Mouse (Mus musculus) G1E (cell line): ENCODE measurements around the gene Mlip. TPM values are rescaled to one million over a fixed set of nuclear protein-coding genes. Genes with fewer than 3 reads are reported as not detected.

Experiments
- ATAC-seq: 2 replicates; pipeline ENCODE4 v1.8.0; 2016; ENCODE audit warnings: mild to moderate bottlenecking; ENCODE audit not compliant: insufficient number of reproducible peaks, poor library complexity, low FRiP score, severe bottlenecking; ENCODE audit errors: extremely low read depth
- DNase-seq: peaks from one replicate; pipeline ENCODE4 v3.0.0; 2012; ENCODE audit warnings: low spot score
- H3K27me3 ChIP-seq: 2 replicates; pipeline ENCODE4 v1.6.1; 2012; ENCODE audit warnings: mild to moderate bottlenecking, low read length, inconsistent platforms; ENCODE audit not compliant: insufficient read depth
- H3K36me3 ChIP-seq: replicated peaks from 2 replicates; pipeline ENCODE3; 2012; ENCODE audit warnings: mild to moderate bottlenecking, inconsistent platforms
- H3K4me1 ChIP-seq: 2 replicates; pipeline ENCODE4 v1.6.1; 2012; ENCODE audit warnings: low read depth, low read length, inconsistent platforms, mixed read lengths; ENCODE audit not compliant: insufficient read depth
- H3K4me3 ChIP-seq: 2 replicates; pipeline ENCODE4 v1.5.1; 2012; ENCODE audit warnings: low read depth, mild to moderate bottlenecking, inconsistent platforms, low read length, moderate library complexity, mixed read lengths
- H3K9me3 ChIP-seq: replicated peaks from 2 replicates; pipeline ENCODE4 v1.6.1; 2012; ENCODE audit warnings: inconsistent platforms
- CTCF ChIP-seq: IDR thresholded peaks from 2 replicates; pipeline ENCODE4 v1.5.1; 2012; ENCODE audit warnings: low read depth, low read length, inconsistent platforms, mixed read lengths
- GATA1 ChIP-seq: IDR thresholded peaks from 2 replicates; pipeline ENCODE4 v1.6.1; 2012; ENCODE audit warnings: borderline replicate concordance, low read length, inconsistent platforms, mixed read lengths
- GATA2 ChIP-seq: IDR thresholded peaks from 2 replicates; pipeline ENCODE4 v1.6.1; 2012; ENCODE audit warnings: low read depth, low read length, inconsistent platforms, borderline replicate concordance
- POLR2AphosphoS5 ChIP-seq: IDR thresholded peaks from 2 replicates; pipeline ENCODE4 v1.6.1; 2012; ENCODE audit warnings: low read depth, low read length, inconsistent platforms; ENCODE audit not compliant: insufficient replicate concordance
- TAL1 ChIP-seq: conservative IDR thresholded peaks from 2 replicates; pipeline ENCODE4 v1.6.1; 2012; ENCODE audit warnings: low read depth, low read length, inconsistent platforms, mixed read lengths
- polyA plus RNA-seq: library from polyadenylated mRNA; stranded (reverse); fragments of >175 nt; gene quantifications from 2 replicates; pipeline ENCODE4 v1.2.3, GENCODE M21; 2012
- total RNA-seq, 2 experiments: library from RNA; stranded (forward) in 1 of 2; stranded (reverse) in 1 of 2; fragments of 200-1000 nt in 1 of 2; fragments of >200 nt in 1 of 2; fragmentation: Nextera tagmentation in 1 of 2; gene quantifications; 2 replicates each; pipeline ENCODE4 v1.2.3; 2014 to 2017

The Mlip gene
- total and polyA plus RNA-seq, 3 experiments: 0.16 TPM; not detected in 2

DNA sequence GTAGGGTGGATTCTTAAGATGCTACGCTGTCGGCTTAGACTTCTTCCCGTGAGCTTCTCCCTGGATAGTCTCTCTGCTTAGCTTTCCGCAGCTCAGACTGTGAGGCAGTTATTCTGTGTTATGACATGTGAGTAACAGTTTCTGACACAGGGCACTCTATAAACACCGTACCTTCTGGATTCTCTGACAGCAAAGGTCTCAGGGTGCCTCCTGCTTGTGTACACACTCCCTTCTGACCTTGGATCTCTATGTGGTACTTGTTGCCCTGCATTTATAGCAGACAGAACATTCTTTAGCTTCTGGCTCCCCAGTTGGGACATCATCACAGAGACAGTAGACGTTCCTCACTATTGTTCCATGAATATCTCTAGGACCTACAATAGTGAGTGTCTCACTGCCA, 94.5 kb downstream of the Mlip start:
- no peaks in the 10 kb centered on the region for H3K27me3 ChIP-seq
- DNase-seq (no peak), ATAC-seq (no peak)

GRCm38 (mm10) chr9:77254514-77254913, 98.3 kb downstream of the Mlip start:
- Histone ChIP-seq H3K27me3 (no peaks in the 10 kb centered on the region), H3K9me3 (peaks cover 6% of the 10 kb centered on the region)
- TF ChIP-seq POLR2AphosphoS5 (no peak), GATA1 (no peak), TAL1 (no peak), CTCF (no peak), GATA2 (no peak)

More for the DNA sequence above, 94.5 kb downstream of the Mlip start:
- no peaks in the 10 kb centered on the region for H3K4me1 ChIP-seq
- H3K4me3 ChIP-seq: no peak overlapping the region
- TF ChIP-seq GATA1: no peak
- no peak for TF ChIP-seq POLR2AphosphoS5
- TF ChIP-seq TAL1: no peak
- no peak for TF ChIP-seq GATA2
- TF ChIP-seq CTCF: no peak
- no peaks in the 10 kb centered on the region for H3K36me3 ChIP-seq
- peaks cover 8% of the 10 kb centered on the region for H3K9me3 ChIP-seq

GRCm38 (mm10) chr9:77252761-77253160, 100.0 kb downstream of the Mlip start:
- DNase-seq: no peak
- ATAC-seq: no peak
- no peaks in the 10 kb centered on the region for H3K4me1 ChIP-seq
- peaks cover 3% of the 10 kb centered on the region for H3K9me3 ChIP-seq
- H3K36me3 ChIP-seq: no peaks in the 10 kb centered on the region
- no peaks in the 10 kb centered on the region for H3K27me3 ChIP-seq
- TF ChIP-seq GATA2: no peak
- TF ChIP-seq CTCF: no peak
- TF ChIP-seq GATA1: no peak
- no peak for TF ChIP-seq POLR2AphosphoS5
- TF ChIP-seq TAL1: no peak
- no peak overlapping the region for H3K4me3 ChIP-seq

More at GRCm38 (mm10) chr9:77254514-77254913, 98.3 kb downstream of the Mlip start:
- no peaks in the 10 kb centered on the region for H3K4me1 ChIP-seq
- DNase-seq (no peak), ATAC-seq (no peak)
- no peaks in the 10 kb centered on the region for H3K36me3 ChIP-seq
- H3K4me3 ChIP-seq: no peak overlapping the region

DNA sequence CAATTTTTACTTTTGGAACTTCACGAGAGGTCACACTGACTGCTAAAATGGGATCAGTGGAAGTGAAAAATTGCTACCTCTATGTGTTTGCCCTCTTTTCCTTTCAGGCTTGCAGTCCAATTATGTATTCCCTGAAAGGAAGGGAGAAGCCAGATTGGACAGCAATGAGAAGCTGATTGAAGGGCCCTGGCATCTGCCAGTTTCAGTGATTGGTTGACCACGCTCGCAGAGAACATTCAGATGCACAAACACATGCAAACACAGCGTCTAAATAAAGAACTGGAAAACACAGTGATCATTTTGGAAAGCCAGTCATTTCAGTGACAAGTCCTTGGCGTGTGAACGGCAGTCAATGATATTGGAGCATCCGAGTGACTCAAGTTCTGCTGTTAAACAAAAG, 100.6 kb downstream of the Mlip start:
- Histone ChIP-seq H3K9me3 (peaks cover 3% of the 10 kb centered on the region), H3K36me3 (no peaks in the 10 kb centered on the region), H3K4me1 (no peaks in the 10 kb centered on the region), H3K27me3 (no peaks in the 10 kb centered on the region), H3K4me3 (no peak overlapping the region)
- TF ChIP-seq POLR2AphosphoS5 (no peak), CTCF (no peak)
- DNase-seq (no peak), ATAC-seq (no peak)

GRCm38 (mm10) chr9:77251511-77252112, 101.2 kb downstream of the Mlip start:
- H3K36me3 ChIP-seq: no peaks in the 10 kb centered on the region
- no peaks in the 10 kb centered on the region for H3K27me3 ChIP-seq
- TF ChIP-seq GATA2 (no peak), GATA1 (no peak), CTCF (no peak), TAL1 (no peak), POLR2AphosphoS5 (no peak)
- no peaks in the 10 kb centered on the region for H3K4me1 ChIP-seq
- peaks cover 3% of the 10 kb centered on the region for H3K9me3 ChIP-seq
- no peak overlapping the region for H3K4me3 ChIP-seq
- ATAC-seq (no peak), DNase-seq (no peak)

DNA sequence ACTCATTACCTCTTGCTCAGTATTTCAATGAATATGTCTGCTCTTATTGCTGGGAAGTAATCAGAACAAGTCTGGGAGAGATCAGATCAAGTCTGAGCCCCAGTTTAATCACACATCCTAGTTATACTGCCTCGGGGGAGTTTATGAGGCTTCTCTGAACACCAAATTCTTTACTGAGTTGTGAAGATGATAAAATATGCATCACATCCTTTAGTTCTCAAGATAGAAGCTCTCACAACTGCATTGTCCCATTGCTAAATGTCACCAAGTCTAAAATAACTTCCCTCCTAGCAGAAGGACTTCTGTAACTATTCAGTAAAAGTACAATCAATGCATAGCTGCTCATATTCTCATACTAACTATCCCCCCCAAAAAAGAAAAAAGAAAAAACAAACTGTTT, 154.5 kb downstream of the Mlip start:
- Histone ChIP-seq H3K27me3 (no peaks in the 10 kb centered on the region), H3K4me1 (no peaks in the 10 kb centered on the region), H3K9me3 (peaks cover 10% of the 10 kb centered on the region), H3K36me3 (no peaks in the 10 kb centered on the region), H3K4me3 (no peak overlapping the region)
- DNase-seq (no peak), ATAC-seq (no peak)
- TF ChIP-seq GATA1 (no peak), POLR2AphosphoS5 (no peak)

DNA sequence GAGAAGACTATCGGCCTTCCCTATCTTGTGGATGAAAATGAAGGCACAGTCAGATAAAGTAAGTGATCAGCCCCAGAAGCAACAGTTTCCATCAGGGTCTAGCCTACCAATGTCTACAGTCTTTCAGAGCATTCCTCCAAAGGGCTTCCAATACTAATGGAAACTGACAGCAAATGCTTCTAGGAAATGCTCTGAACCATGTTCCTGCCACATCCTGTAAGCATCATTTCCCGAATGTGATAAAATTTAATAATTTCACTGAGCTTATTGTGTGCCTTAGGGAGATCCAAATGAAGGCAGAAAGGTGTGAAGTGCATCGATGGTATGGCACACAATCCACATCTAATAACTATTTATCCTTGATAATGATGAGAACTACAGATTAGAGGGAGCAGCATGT, 173.3 kb downstream of the Mlip start:
- TF ChIP-seq CTCF: no peak
- no peak for TF ChIP-seq GATA2
- no peak for TF ChIP-seq GATA1
- no peak for TF ChIP-seq TAL1
- TF ChIP-seq POLR2AphosphoS5: no peak

More for the DNA sequence above, 173.3 kb downstream of the Mlip start:
- no peaks in the 10 kb centered on the region; the same call in 1 of the 2 replicates for H3K9me3 ChIP-seq
- H3K36me3 ChIP-seq: no peaks in the 10 kb centered on the region
- no peak overlapping the region for H3K4me3 ChIP-seq
- no peak for ATAC-seq
- H3K27me3 ChIP-seq: no peaks in the 10 kb centered on the region
- no peaks in the 10 kb centered on the region for H3K4me1 ChIP-seq
- no peak for DNase-seq
